Mouse (Mus musculus) lung, adult 18-20 months (tissue): ENCODE measurements around the gene Coq8b.

ENCODE experiments used
- DNase-seq, 2 experiments: peaks; one replicate each; pipeline ENCODE4 v3.0.0; 2022; ENCODE audit warnings: mixed read lengths in 2 of 2

Gene Coq8b

GRCm38 (mm10) chr7:27232781-27233281 is at the start of gene Coq8b:
Coq8b (plus strand) TSS chr7:27233023.
- DNase-seq: peak; percentile 96 to 98

GRCm38 (mm10) chr7:27184964-27185363 is 47.9 kb upstream of the Coq8b start:
- no peak for DNase-seq

GRCm38 (mm10) chr7:27185986-27186385 is 46.8 kb upstream of the Coq8b start:
- DNase-seq: no peak

- no peak for DNase-seq
These were observed 43.4 kb upstream of the Coq8b start for GRCm38 (mm10) chr7:27189271-27189931.

GRCm38 (mm10) chr7:27192434-27192833 is 40.4 kb upstream of the Coq8b start:
- no peak for DNase-seq

GRCm38 (mm10) chr7:27193731-27194130 is 39.1 kb upstream of the Coq8b start:
- no peak for DNase-seq

GRCm38 (mm10) chr7:27195681-27196611 is 36.9 kb upstream of the Coq8b start, which contains the start of the genes BC024978 and Snrpa:
BC024978 (plus strand) TSS chr7:27195781.
Snrpa (minus strand) TSS chr7:27196271.
- DNase-seq: peak; percentile 99

- DNase-seq: no peak
These were observed 35.7 kb upstream of the Coq8b start for GRCm38 (mm10) chr7:27197136-27197535.

GRCm38 (mm10) chr7:27197634-27198033 is 35.2 kb upstream of the Coq8b start:
- no peak for DNase-seq

GRCm38 (mm10) chr7:27198355-27198754 is 34.5 kb upstream of the Coq8b start:
- DNase-seq: no peak

- DNase-seq: no peak
These were observed 34.0 kb upstream of the Coq8b start for GRCm38 (mm10) chr7:27198779-27199178.

GRCm38 (mm10) chr7:27203730-27204449 is 28.9 kb upstream of the Coq8b start:
- no peak for DNase-seq

GRCm38 (mm10) chr7:27212626-27213025 is 20.2 kb upstream of the Coq8b start:
- DNase-seq: no peak

- no peak for DNase-seq
These were observed 14.2 kb upstream of the Coq8b start for GRCm38 (mm10) chr7:27218586-27218985.

- no peak for DNase-seq
These were observed 12.9 kb upstream of the Coq8b start for GRCm38 (mm10) chr7:27219937-27220336.

GRCm38 (mm10) chr7:27221939-27222338 is 10.9 kb upstream of the Coq8b start:
- DNase-seq: no peak

GRCm38 (mm10) chr7:27222538-27222937 is 10.3 kb upstream of the Coq8b start:
- no peak for DNase-seq

GRCm38 (mm10) chr7:27224877-27225575 is 7.8 kb upstream of the Coq8b start:
- DNase-seq: peak in 1 of 2 experiments; percentile 39

GRCm38 (mm10) chr7:27227276-27227675 is 5.5 kb upstream of the Coq8b start:
- DNase-seq: no peak

- DNase-seq: no peak
These were observed 5.1 kb upstream of the Coq8b start for GRCm38 (mm10) chr7:27227676-27228075.

- peak; percentile 94 to 95 for DNase-seq
These were observed 4.5 kb upstream of the Coq8b start, which contains the start of gene Itpkc for GRCm38 (mm10) chr7:27228281-27228821. Itpkc (minus strand) TSS chr7:27228661.

- no peak for DNase-seq
These were observed 4.0 kb upstream of the Coq8b start for GRCm38 (mm10) chr7:27228865-27229264.
